Mouse (Mus musculus) T-cell, adult 2 months (primary cell): ENCODE measurements around the gene Ly6g5c.
A peak's percentile ranks its signal among the peaks of the same experiment; 100 is the strongest.

Source experiments
- DNase-seq: peaks from one replicate; pipeline ENCODE4 v3.0.0; 2022; ENCODE audit warnings: low spot score

The Ly6g5c gene

DNA sequence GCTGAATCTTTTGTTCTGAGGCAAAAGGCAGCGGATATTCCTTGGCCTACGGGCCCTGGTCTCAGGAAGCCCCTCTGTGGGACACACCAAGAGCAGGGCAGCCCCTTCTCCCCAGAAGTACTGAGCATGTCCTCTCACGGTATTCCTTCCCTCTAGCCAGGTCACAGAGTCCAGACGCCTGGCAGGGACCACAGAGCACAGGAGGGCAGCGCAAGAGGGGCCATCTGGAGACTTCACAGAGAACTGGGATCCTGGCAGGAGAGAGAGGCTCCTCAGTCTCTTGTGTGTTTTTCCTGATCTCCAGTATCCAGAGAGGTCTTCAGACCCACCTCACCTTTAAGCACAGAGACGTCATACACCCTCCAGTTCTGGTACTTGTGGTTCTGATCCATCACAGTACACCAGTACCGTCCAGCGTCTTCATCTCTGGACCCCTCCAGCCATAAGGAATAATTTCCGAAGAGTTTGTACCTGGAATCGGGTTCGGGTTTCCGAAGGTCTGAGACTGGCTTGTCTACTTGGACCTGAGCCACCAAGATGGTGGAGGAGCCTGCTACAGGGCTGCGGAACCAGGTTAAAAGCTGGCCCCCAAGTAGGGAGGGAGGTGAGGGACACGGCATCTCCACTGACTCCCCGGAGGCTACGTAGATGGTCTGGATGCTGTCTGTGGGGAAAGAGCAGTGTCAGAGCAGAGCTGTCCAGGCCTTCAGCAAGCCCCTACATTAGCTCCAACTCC is 25.1 kb upstream of the Ly6g5c start:
- no peak for DNase-seq

- no peak for DNase-seq
Observed at GRCm38 (mm10) chr17:35083929-35084497, 24.1 kb upstream of the Ly6g5c start.

GRCm38 (mm10) chr17:35085208-35085865 is 22.7 kb upstream of the Ly6g5c start, which contains the start of gene Ly6g6f:
Gene Ly6g6f, minus strand, starts transcription at chr17:35085610.
- no peak for DNase-seq

DNA sequence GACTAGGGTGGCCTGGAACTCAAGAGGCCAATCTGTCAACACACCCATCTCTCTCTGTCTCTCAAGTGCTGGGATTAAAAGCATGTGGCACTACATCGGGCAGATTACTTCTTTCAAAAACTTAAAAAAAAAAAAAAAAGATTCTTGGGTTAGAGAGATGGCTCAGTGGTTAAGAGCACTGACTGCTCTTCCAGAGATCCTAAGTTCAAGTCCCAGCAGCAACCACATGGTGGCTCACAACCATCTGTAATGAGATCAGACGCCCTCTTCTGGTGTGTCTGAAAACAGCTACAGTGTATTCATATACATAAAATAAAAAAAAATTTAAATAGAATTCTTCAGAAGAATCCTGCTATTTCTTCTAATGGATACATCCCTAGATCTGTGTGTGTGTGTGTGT is 19.9 kb upstream of the Ly6g5c start:
- DNase-seq, result peak; percentile 41

GRCm38 (mm10) chr17:35088825-35089644 is 19.0 kb upstream of the Ly6g5c start, which contains the start of gene Abhd16a:
Gene Abhd16a, plus strand, starts transcription at chr17:35089263.
- peak; percentile 90 for DNase-seq

DNA sequence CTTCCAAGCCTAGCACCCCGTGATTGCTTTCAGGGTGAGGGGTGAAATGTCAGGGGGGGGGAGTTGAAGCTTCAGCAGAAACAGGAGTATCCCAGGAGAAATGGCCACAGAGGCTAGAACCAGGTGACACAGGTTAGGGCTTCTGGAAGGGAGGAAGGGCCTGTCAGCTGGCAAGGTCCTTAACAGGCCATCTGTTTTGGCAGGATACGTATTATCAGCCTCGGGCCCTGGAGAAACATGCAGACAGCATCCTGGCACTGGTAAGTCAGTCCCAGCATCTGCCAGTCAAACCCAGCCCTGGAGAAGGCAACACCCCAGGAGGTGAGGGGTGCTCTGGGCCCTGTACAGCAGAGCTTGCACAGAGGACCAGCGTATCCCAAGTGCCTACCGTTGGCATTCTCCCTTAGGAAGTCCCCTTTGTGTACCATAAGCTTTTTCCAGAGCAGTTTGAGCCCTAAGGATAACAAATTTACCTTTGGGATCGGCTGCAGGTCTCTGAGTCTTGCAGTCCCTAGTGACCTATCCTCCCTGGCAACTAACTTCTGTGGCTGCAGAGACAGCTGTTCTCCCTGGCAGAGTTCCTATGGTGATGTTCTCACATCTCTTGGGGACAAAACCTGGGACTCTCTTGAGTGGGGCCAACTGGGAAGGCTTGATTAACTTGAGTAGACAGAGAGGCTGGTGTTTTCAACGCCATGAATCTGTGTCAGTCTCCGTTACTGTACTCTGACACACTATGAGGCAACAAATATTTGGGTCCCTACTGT is 17.7 kb upstream of the Ly6g5c start:
- no peak for DNase-seq

DNA sequence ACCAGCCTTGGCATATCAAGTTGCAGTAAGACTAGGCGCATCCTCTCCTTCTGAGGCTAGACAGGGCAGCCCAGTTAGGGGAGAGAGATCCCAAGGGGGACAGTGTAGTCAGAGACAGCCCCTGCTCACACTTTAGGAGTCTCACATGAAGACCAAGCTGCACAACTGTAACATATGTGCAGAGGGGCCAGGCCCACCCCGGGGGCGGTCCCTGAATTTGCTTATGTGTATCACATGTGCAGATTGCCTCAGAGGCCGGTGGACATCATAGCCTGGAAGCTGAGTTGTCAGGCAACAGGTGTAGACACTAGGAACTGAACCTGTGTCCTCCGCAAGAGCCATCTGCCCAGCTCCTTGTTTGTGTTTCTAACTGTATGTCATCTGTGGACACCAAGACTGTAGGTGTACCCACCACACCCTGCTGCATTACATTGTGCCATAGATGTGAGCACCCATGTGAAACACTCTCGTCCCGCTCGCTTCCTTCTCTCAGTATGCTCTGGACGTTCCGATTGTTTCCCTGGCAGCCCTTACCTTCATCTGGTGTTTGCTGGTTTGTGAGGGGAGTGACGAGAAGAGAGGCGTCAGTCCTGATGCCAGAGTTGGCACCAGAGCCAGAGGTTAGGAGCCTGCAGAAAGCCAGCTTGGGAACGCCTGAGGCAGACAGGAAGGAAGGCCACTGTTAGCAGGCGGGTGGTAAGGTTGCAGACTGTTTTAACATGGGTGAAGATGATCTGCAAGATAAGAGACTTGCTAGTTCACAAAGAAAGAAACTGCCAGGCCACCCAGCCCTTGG is 15.5 kb upstream of the Ly6g5c start:
- DNase-seq, result no peak

GRCm38 (mm10) chr17:35094475-35095365 is 13.4 kb upstream of the Ly6g5c start:
- DNase-seq, result no peak

DNA sequence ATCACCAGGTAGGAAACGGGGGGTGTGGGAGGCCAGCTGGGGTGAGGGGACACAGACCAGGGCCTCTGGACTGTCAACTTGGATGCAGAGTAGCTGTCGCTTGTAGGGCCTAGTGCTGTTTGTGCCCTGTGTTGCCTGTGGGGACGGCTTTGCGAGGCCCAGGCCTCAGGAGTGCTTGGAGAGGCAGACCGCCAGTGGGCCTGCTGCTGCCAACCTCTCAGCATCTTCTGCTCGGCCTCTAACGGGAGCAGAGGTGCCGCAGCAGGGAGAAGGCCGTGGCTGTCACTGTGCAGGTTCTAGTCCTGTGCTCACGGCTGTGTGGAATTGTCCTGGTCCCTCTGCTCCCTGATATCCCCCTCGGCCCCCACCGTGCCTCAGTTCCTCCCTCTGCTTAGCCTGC is 11.5 kb upstream of the Ly6g5c start:
- no peak for DNase-seq

GRCm38 (mm10) chr17:35097164-35097655 is 10.9 kb upstream of the Ly6g5c start:
- DNase-seq, result no peak

GRCm38 (mm10) chr17:35100196-35100765 is 7.8 kb upstream of the Ly6g5c start:
- DNase-seq, result no peak

DNA sequence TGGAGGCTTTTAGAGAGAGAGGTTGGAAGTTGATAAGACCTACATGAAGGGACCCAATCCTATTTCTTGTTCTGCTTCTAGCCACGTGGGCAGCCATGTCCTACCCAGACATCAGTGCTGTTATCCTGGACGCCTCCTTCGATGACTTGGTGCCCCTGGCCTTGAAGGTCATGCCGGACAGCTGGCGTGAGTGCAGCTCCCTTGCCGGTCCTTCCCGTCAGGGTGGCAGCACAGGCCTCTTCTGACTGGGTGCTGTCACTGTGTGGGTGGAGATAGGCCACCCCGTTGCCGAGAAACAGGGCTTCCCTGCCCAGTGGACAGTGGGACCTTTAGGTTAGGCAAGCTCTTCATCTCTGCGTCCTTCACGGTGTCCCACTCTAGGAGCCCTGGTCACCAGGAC is 6.9 kb upstream of the Ly6g5c start:
- DNase-seq, result no peak

GRCm38 (mm10) chr17:35102299-35102698 is 5.8 kb upstream of the Ly6g5c start:
- DNase-seq, result no peak

DNA sequence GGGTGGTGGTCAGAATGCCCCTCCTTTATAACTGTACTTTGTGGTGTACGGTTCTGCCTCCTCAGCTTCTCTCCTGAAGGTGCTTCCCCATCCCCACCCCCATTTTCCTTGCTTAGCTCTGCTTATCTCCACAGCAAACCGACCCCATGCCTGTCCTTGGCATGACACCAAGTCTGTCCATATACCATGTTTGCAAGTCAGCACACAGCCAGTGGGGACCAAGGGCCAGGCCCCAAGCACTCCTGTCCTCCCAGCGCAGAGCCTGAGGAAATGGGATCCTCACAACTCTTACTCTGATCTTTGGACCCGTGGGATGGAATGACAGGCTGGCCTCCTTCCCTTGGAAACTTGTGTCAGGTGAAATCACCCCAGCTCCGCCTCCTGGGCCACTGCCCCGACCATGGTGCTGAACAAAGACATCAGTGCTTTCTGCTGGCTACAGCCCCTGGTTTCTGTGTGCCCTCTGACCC is 4.8 kb upstream of the Ly6g5c start:
- no peak for DNase-seq

- no peak for DNase-seq
Observed at GRCm38 (mm10) chr17:35104079-35104478, 4.0 kb upstream of the Ly6g5c start.

- DNase-seq, result no peak
Observed at GRCm38 (mm10) chr17:35104754-35105153, 3.3 kb upstream of the Ly6g5c start.

GRCm38 (mm10) chr17:35105740-35106389 is 2.2 kb upstream of the Ly6g5c start:
- DNase-seq, result peak; percentile 18

DNA sequence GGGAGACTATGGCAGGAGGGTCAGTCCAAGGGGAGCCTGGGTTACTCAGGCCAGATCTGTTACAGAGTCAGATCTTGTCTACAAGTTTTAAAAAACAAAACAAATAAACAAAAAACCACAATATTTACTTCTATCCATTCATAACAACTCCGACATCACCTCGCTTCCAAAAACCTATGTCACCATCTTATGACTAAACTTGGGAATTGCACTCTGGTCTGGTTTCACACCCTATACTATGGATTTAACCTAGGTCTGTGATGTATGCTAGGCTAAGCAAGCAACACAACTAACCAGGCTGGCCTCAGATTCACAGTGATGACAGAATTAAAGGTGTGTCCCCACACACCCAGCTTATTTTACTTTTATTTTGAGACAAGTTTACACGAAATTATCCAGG is 1.6 kb upstream of the Ly6g5c start:
- DNase-seq, result no peak

DNA sequence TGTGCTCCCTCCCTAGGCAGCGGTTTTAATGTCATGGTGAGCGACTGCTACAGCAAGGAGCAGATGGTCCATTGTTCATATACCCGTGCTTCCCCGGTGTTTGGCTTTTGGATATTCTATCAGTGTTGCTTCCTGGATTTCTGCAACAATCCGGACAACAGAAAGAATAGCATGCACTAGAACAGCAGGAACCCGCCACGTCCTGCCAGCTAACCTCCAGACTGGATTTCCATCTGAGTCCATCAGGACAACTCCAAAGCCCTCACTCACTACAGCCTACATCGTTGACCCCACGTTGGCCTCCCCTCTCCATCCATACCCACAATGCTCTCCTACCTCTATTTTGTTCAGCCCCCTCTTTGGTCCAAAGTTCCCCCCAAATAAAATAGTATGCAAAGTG is 3.7 kb downstream of the Ly6g5c start:
- DNase-seq, result no peak
